Mouse (Mus musculus) ZHBTc4 (cell line): ENCODE data around the gene RPS10-NUDT3.
A peak's percentile ranks its signal among the peaks of the same experiment; 100 is the strongest.

Experiments used
- DNase-seq: peaks from one replicate; pipeline ENCODE4 v3.0.0-alpha.2; 2011; ENCODE audit warnings: low read depth, low spot score

Gene RPS10-NUDT3

GRCm38 (mm10) chr17:27575116-27575776 lies 59.8 kb downstream of the RPS10-NUDT3 start:
- no peak for DNase-seq

- DNase-seq: no peak
These were observed 60.4 kb downstream of the RPS10-NUDT3 start for GRCm38 (mm10) chr17:27574470-27575115.

- no peak for DNase-seq
These were observed 61.2 kb downstream of the RPS10-NUDT3 start for GRCm38 (mm10) chr17:27573772-27574320.

GRCm38 (mm10) chr17:27571315-27571714 lies 63.7 kb downstream of the RPS10-NUDT3 start:
- no peak for DNase-seq

GRCm38 (mm10) chr17:27568228-27568627 lies 66.8 kb downstream of the RPS10-NUDT3 start:
- DNase-seq: no peak

- no peak for DNase-seq
These were observed 69.1 kb downstream of the RPS10-NUDT3 start for GRCm38 (mm10) chr17:27565942-27566267.

GRCm38 (mm10) chr17:27565163-27565941 lies 69.7 kb downstream of the RPS10-NUDT3 start, which contains the start of gene AI413582:
Gene AI413582, minus strand, starts transcription at chr17:27565756.
- peak; percentile 97 for DNase-seq

- no peak for DNase-seq
These were observed 70.4 kb downstream of the RPS10-NUDT3 start for GRCm38 (mm10) chr17:27564391-27565162.

GRCm38 (mm10) chr17:27563771-27564244 lies 71.2 kb downstream of the RPS10-NUDT3 start:
- DNase-seq: no peak

GRCm38 (mm10) chr17:27561809-27562526 lies 73.1 kb downstream of the RPS10-NUDT3 start:
- no peak for DNase-seq

- DNase-seq: no peak
These were observed 74.0 kb downstream of the RPS10-NUDT3 start for GRCm38 (mm10) chr17:27560926-27561480.

- no peak for DNase-seq
These were observed 75.4 kb downstream of the RPS10-NUDT3 start for GRCm38 (mm10) chr17:27559596-27559995.

- no peak for DNase-seq
These were observed 76.2 kb downstream of the RPS10-NUDT3 start for GRCm38 (mm10) chr17:27558845-27559244.

GRCm38 (mm10) chr17:27557927-27558661 lies 76.9 kb downstream of the RPS10-NUDT3 start:
- no peak for DNase-seq

GRCm38 (mm10) chr17:27557181-27557926 lies 77.7 kb downstream of the RPS10-NUDT3 start:
- DNase-seq: peak; percentile 86

- peak; percentile 96 for DNase-seq
These were observed 78.6 kb downstream of the RPS10-NUDT3 start, which contains the start of gene Hmga1 for GRCm38 (mm10) chr17:27556315-27557011. Gene Hmga1, plus strand, starts transcription at chr17:27556497.

- DNase-seq: peak; percentile 96
These were observed 79.4 kb downstream of the RPS10-NUDT3 start for GRCm38 (mm10) chr17:27555512-27556172.
